Mouse (Mus musculus): Measurements from ENCODE around the gene Zfp266. TPM values are rescaled to one million over a fixed set of nuclear protein-coding genes. Genes with fewer than 3 reads are reported as not detected.

The Zfp266 gene
- total RNA-seq, 2 experiments from 2014 or later = 16.6 to 18.4 TPM

DNA sequence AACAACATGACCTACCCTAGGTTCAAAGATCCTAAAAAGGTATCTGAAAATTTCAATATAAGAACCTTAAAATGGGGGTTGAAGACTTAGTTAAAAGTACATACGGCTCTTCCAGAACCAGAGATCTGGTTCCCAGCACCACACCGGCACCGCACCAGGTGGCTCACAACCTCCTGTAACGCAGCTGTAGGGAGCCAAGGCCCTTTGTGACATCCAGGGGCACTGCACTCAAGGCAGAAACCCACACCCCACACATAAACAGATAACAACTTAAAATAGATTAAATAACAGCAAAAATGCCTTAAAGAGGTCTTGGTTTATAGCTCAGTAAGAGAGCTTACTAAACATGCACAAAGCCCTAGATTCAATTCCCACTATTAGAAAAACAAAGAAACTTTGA lies 1.3 kb downstream of the Zfp266 start:
- intact Hi-C loops (cut with DNase I) = no loop called here
- Histone ChIP-seq H3K4me3 (peak overlapping the region; percentile 98), H3K27ac (peak overlapping the region; percentile 98; the same call in 1 of the 2 replicates)
- no peak for DNase-seq
- no peak for TF ChIP-seq CTCF (IDR thresholded peaks at IDR 0.05)

DNA sequence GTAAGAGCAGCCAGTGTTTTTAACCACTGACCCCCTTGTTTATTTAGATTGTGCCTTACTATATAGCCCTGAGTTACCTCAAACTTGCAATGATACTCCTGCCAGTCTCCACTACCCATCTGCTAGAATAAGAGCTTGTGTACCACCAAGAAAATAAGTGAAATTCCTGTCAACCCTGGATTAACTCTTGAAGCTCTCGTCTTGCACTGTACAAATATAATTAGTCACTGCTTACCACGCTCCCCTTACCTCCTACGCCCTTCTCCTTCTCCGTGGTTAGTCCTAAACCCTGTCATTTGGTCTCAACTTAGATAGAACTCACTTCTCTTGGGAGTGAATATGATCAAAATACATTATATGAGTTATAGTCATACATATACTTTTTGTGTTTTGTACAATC lies 2.5 kb downstream of the Zfp266 start:
- no peak overlapping the region for H3K4me3 ChIP-seq
- TF ChIP-seq CTCF (IDR thresholded peaks at IDR 0.05) = no peak
- no peak overlapping the region for H3K27ac ChIP-seq
- intact Hi-C loops (cut with DNase I) = no loop called here
- DNase-seq = no peak

- Histone ChIP-seq H3K27ac (no peak overlapping the region), H3K4me3 (no peak overlapping the region)
- no peak for DNase-seq
- intact Hi-C loops (cut with DNase I) = no loop called here
- no peak for TF ChIP-seq CTCF (IDR thresholded peaks at IDR 0.05)
These were observed 3.5 kb downstream of the Zfp266 start for GRCm38 (mm10) chr9:20517727-20518126.

GRCm38 (mm10) chr9:20514016-20514415 lies 7.2 kb downstream of the Zfp266 start:
- Histone ChIP-seq H3K27ac (no peak overlapping the region), H3K4me3 (no peak overlapping the region)
- intact Hi-C loops (cut with DNase I) = no loop called here
- no peak for DNase-seq
- no peak for TF ChIP-seq CTCF (IDR thresholded peaks at IDR 0.05)

GRCm38 (mm10) chr9:20512714-20513113 lies 8.5 kb downstream of the Zfp266 start:
- intact Hi-C loops (cut with DNase I) = no loop called here
- no peak for DNase-seq
- Histone ChIP-seq H3K4me3 (no peak overlapping the region), H3K27ac (no peak overlapping the region)
- no peak for TF ChIP-seq CTCF (IDR thresholded peaks at IDR 0.05)

DNA sequence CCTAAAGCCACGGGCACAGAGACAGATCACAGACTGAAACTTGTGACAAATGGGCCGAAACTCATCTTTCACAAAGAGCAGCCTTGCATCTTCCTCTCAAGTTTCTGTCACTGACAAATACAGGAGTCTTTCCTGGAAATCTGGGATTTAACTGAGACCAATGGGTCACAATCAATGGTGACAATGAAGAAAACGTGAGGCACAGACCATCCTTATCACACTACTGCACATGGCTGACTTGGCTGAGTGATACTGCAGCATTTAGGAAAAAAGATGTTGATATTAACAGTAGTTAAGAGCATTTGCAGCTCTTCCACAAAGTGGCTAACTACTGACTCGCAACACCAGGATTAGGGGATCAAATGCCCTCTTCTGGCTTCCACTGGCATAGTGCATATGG lies 9.6 kb downstream of the Zfp266 start:
- no peak for DNase-seq

GRCm38 (mm10) chr9:20510346-20510745 lies 10.9 kb downstream of the Zfp266 start:
- no peak overlapping the region for H3K4me3 ChIP-seq
- DNase-seq = no peak
- no peak overlapping the region for H3K27ac ChIP-seq
- intact Hi-C loops (cut with DNase I) = no loop called here
- no peak for TF ChIP-seq CTCF (IDR thresholded peaks at IDR 0.05)

More for the DNA sequence above, 9.6 kb downstream of the Zfp266 start:
- TF ChIP-seq CTCF (IDR thresholded peaks at IDR 0.05) = no peak
- Histone ChIP-seq H3K4me3 (no peak overlapping the region), H3K27ac (no peak overlapping the region)
- intact Hi-C loops (cut with DNase I) = no loop called here

- Histone ChIP-seq H3K27ac (no peak overlapping the region), H3K4me3 (no peak overlapping the region)
- no peak for DNase-seq
- intact Hi-C loops (cut with DNase I) = no loop called here
- no peak for TF ChIP-seq CTCF (IDR thresholded peaks at IDR 0.05)
These were observed 11.5 kb downstream of the Zfp266 start for GRCm38 (mm10) chr9:20509676-20510075.

DNA sequence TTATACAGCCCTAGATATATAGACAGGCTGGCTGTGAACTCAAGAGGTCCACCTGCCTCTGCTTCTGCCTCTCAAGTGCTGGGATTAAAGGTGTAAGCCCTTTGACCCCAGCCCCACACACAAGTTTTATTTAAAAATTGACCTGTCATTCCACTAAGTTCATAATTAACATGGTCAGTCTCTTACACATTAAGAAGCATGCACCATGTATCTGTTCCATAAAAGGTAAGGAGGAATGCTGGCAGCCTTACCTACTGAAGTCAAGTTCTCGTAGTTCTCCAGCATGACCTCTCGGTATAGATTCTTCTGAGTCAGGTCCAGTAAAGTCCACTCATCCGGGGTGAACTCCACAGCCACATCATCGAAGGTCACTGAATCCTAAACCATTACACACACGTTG lies 16.4 kb downstream of the Zfp266 start:
- TF ChIP-seq CTCF (IDR thresholded peaks at IDR 0.05) = no peak
- intact Hi-C loops (cut with DNase I) = no loop called here
- H3K27ac ChIP-seq = no peak overlapping the region
- H3K4me3 ChIP-seq = no peak overlapping the region
- DNase-seq = no peak

GRCm38 (mm10) chr9:20493281-20493680 lies 27.9 kb downstream of the Zfp266 start:
- intact Hi-C loops (cut with DNase I) = no loop called here
- Histone ChIP-seq H3K4me3 (peak overlapping the region; percentile 85), H3K27ac (peak overlapping the region; percentile 98)
- no peak for TF ChIP-seq CTCF (IDR thresholded peaks at IDR 0.05)
- no peak for DNase-seq

DNA sequence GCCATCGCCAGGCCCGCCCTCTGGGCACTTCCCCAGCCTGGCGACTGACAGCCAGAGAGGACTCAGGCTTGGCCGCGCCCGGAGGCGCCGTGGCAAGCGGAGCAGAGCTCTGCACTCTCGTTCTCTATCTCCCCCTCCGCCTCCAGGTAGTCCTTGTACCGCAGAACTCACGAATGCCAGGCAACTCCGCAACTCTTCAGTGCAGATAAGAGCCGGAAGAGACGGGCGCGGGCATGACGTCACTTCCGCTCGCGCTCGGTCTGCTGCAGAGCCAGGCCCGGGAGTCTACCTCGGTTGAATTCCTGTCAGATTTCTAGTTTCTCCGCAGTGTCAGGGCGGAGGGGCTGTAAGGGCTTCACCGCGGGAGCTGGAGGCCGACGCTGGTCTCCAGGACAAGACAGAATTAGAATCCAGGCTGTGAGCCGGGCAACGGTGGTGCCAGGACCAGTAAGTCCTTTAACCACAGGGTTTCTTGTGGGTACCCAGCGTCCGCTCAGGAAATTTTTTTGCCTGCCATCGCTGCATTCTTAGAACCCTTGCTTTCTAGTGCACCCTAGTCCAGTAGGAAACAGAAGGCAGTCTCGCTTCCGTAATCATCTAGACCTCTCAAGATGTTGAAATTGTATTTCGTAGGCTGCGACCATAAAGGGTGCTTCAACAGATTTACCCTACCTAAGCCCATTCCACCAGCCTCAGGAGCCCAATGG lies 28.5 kb downstream of the Zfp266 start, which contains the start of gene Zfp426:
Gene Zfp426, minus strand, starts transcription at position 220 of the 707 bp plus-strand sequence.
- H3K4me3 ChIP-seq = peak within 1 kb of the TSS; percentile 85
- DNase-seq = peak; percentile 90
- no peak for TF ChIP-seq CTCF (IDR thresholded peaks at IDR 0.05)
- peak within 1 kb of the TSS; percentile 98 for H3K27ac ChIP-seq
- intact Hi-C loops (cut with DNase I) = no loop called here

DNA sequence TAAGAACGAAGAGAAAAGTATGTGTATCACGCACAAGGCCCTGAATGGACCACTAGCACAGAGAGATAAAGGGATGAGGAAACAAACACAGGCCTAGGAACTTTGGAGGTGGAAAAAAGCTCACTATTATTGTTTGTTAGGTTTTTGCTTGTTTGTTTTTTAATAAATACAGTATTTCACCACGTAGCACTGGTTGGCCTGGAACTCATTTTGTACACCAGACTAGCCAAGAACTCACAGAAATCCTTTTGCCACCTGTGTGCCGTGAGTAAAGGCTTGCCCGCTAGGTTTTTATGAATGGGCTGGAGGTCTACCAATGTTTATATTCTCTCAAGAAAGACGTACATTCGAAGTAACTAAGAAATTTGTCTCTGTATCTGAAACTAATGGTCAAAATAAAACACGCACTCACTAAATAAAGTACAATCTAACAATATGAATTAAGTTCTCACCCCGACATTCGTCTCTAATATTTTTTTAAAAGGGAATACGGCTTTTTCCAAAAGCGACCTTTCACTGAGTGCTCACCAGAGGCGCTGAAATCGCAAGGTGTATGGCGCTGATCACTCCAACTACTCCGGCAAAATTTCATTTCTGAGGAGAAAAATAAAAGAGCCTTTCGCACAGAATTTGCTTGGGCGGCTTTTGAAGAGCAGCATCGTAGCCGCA lies 29.2 kb downstream of the Zfp266 start:
- intact Hi-C loops (cut with DNase I) = no loop called here
- peak overlapping the region; percentile 98 for H3K27ac ChIP-seq
- peak overlapping the region; percentile 85 for H3K4me3 ChIP-seq
- no peak for DNase-seq
- TF ChIP-seq CTCF (IDR thresholded peaks at IDR 0.05) = no peak

- Histone ChIP-seq H3K27ac (no peak overlapping the region), H3K4me3 (no peak overlapping the region)
- DNase-seq = no peak
- no peak for TF ChIP-seq CTCF (IDR thresholded peaks at IDR 0.05)
- intact Hi-C loops (cut with DNase I) = no loop called here
These were observed 31.7 kb downstream of the Zfp266 start for GRCm38 (mm10) chr9:20489536-20489935.
